14 mouse cellular contexts compared by ENCODE assay signal in the genomic region with DNA sequence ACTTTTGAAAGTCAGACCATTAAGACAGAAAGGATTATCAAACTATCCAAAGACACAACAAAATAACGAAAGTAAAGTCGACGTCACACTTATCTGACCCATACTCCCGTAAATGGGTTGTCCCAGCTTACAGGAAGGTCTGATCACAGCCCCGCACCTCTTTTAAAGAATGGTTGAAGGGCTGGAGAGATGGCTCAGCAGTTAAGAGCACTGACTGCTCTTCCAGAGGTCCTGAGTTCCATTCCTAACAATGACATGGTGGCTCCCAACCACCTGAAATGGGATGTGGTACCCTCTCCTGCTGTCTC. TPM values are rescaled to one million over a fixed set of nuclear protein-coding genes. Genes with fewer than 3 reads are reported as not detected.
A peak's percentile ranks its signal among the peaks of the same experiment; 100 is the strongest.
DNase-seq lines count a peak whose midpoint lies in the region; TF ChIP-seq lines count a peak whose summit lies in the region.
"Had no signal": no experiment of that assay in that cellular context is flagged by ENCODE, and none has a peak within 500 bp of the region (broad histone marks: within the 10 kb centered on the region; RNA-seq: fewer than 3 reads in every experiment).

No protein-coding gene starts in this region.

- TF ChIP-seq RAD21 in MEL (IDR thresholded peaks at IDR 0.05; ENCODE audit: low read depth, low read length), result no peak

- peak; percentile 8 for DNase-seq in testis, postnatal 14 days (ENCODE audit: low spot score)
- DNase-seq in testis, postnatal 10 days (ENCODE audit: low spot score), result no peak
- DNase-seq in MEL (ENCODE audit: low read depth, low spot score), result peak; percentile 3
- peak; percentile 90 for DNase-seq in induced T-regulatory cell, adult 2 months (ENCODE audit: low read depth)
- DNase-seq in gastrocnemius, postnatal 36 days, result no peak
- no peak for DNase-seq in left cerebral cortex, postnatal 25 days (ENCODE audit: low spot score in 2 of 2)
- DNase-seq: cerebellum, postnatal 14 days; gastrocnemius, adult 2 months; lung, adult 18-20 months had no signal

- no peaks in the 10 kb centered on the region for H3K4me1 ChIP-seq in MEL (ENCODE audit: control insufficient read depth in 1 of 2, insufficient read depth in 2 of 2, low read length in 2 of 2)
- H3K4me1 ChIP-seq in small intestine, adult 2 months (ENCODE audit: control insufficient read depth, insufficient read depth, insufficient read length, low read length), result peaks cover 10% of the 10 kb centered on the region; the same call in 1 of the 2 replicates

- WGBS in small intestine, adult 2 months, result 40% methylated on average over 5 of the region's 5 CpGs

- no peaks in the 10 kb centered on the region for H3K36me3 ChIP-seq in MEL (ENCODE audit: control insufficient read depth in 1 of 2, insufficient read depth in 2 of 2, low read length in 2 of 2)
- no peaks in the 10 kb centered on the region for H3K36me3 ChIP-seq in small intestine, adult 2 months (ENCODE audit: control insufficient read depth, insufficient read depth, low read length)
- H3K36me3 ChIP-seq: heart, embryonic 10.5 days; kidney, embryonic 15.5 days had no signal

- H3K4me3 ChIP-seq in MEL (ENCODE audit: control insufficient read depth in 1 of 2, insufficient read depth in 1 of 2, low read depth in 2 of 2, low read length in 2 of 2), result peak overlapping the region in 1 of 2 experiments; percentile 43; a peak in 2 of 4 replicates
- peak overlapping the region; percentile 14; the same call in 1 of the 2 replicates for H3K4me3 ChIP-seq in small intestine, adult 2 months (ENCODE audit: low read depth, low read length)
- H3K4me3 ChIP-seq: forebrain, embryonic 13.5 days; gastrocnemius, adult 2 months; heart, embryonic 10.5 days; kidney, embryonic 15.5 days; layer of hippocampus, adult 2 months had no signal

- no peak for TF ChIP-seq CTCF in MEL (IDR thresholded peaks at IDR 0.05 in 2 of 3, conservative IDR thresholded peaks at IDR 0.05 in 1 of 3; ENCODE audit: control insufficient read depth in 1 of 3, insufficient read depth in 1 of 3, low read depth in 2 of 3, low read length in 3 of 3, poor library complexity in 1 of 3, severe bottlenecking in 1 of 3)
- TF ChIP-seq CTCF in small intestine, adult 2 months (IDR thresholded peaks at IDR 0.05; ENCODE audit: extremely low read depth, insufficient read length, insufficient replicate concordance, low read depth, low read length), result no peak

- no peaks in the 10 kb centered on the region for H3K27me3 ChIP-seq in MEL (ENCODE audit: control insufficient read depth in 1 of 2, insufficient read depth in 2 of 2, low read length in 2 of 2)
- no peaks in the 10 kb centered on the region for H3K27me3 ChIP-seq in small intestine, adult 2 months (ENCODE audit: control insufficient read depth, insufficient read depth, low read length)
- H3K27me3 ChIP-seq: forebrain, embryonic 13.5 days; kidney, embryonic 15.5 days had no signal

- H3K9me3 ChIP-seq in MEL (replicated peaks; ENCODE audit: insufficient read depth, low read length), result no peaks in the 10 kb centered on the region
- H3K9me3 ChIP-seq: forebrain, embryonic 13.5 days; heart, embryonic 10.5 days; kidney, embryonic 15.5 days had no signal

- no peak for TF ChIP-seq EP300 in MEL (IDR thresholded peaks at IDR 0.05; ENCODE audit: low read depth in 1 of 2, low read length in 2 of 2)

- H3K79me2 ChIP-seq in MEL (ENCODE audit: control insufficient read depth, insufficient read depth, low read length, poor library complexity), result no peaks in the 10 kb centered on the region

- H3K27ac ChIP-seq in MEL (ENCODE audit: control insufficient read depth, low read depth, low read length), result no peak overlapping the region
- H3K27ac ChIP-seq in small intestine, adult 2 months (ENCODE audit: insufficient read depth, low read depth, low read length), result peak overlapping the region; percentile 82
- H3K27ac ChIP-seq: forebrain, embryonic 13.5 days; gastrocnemius, adult 2 months; heart, embryonic 10.5 days; kidney, embryonic 15.5 days; layer of hippocampus, adult 2 months had no signal

- intact Hi-C loops in gastrocnemius, postnatal 36 days (cut with DNase I), result no loop called here
- intact Hi-C loops in left cerebral cortex, postnatal 25 days (cut with DNase I), result no loop called here

- TF ChIP-seq POLR2A in MEL (IDR thresholded peaks at IDR 0.05; ENCODE audit: control insufficient read depth in 1 of 2, insufficient read depth in 1 of 2, low read depth in 1 of 2, low read length in 2 of 2, poor library complexity in 1 of 2), result no peak
- no peak for TF ChIP-seq POLR2A in small intestine, adult 2 months (IDR thresholded peaks at IDR 0.05; ENCODE audit: low read depth, low read length)

- no peak overlapping the region for H3K9ac ChIP-seq in MEL (ENCODE audit: control insufficient read depth, low read depth, low read length, poor library complexity, severe bottlenecking)
- H3K9ac ChIP-seq: forebrain, embryonic 13.5 days; kidney, embryonic 15.5 days had no signal

TF ChIP-seq in MEL, 35 proteins besides CTCF, POLR2A, EP300 and RAD21:
- no peak for TF ChIP-seq MEF2A (IDR thresholded peaks at IDR 0.05; ENCODE audit: extremely low read depth, insufficient replicate concordance, low read depth, low read length, poor library complexity, severe bottlenecking)
TF ChIP-seq in MEL: peak in this region for 0.

RNA-seq across cellular contexts. Expression of a gene that starts 39.3 kb away (rescaled TPM):
- not detected in 2 replicates for total RNA-seq in MEL (2012; rRNA removed)
- not detected for polyA plus RNA-seq in MEL (2012; ENCODE audit: insufficient read depth in 1 of 2, insufficient read length in 2 of 2, low read depth in 1 of 2, low replicate concordance in 2 of 2, missing spikeins in 1 of 2)
- 5.2 and 24.2 TPM in 2 replicates for polyA plus RNA-seq in small intestine, adult 2 months (2012; rRNA removed)
- total RNA-seq in gastrocnemius, postnatal 36 days (2021), result under 1 TPM; 0.20 to 0.79 TPM
- total RNA-seq in left cerebral cortex, postnatal 25 days (2021), result under 1 TPM in 1 of 2 experiments, not detected in 1; 0.07 TPM

Comparison
In these comparisons a context has a peak if more than half of its experiments do, and no peak if none do; other contexts are left out.
1. DNase-seq: peak in testis, postnatal 14 days (single experiment), MEL (single experiment) and induced T-regulatory cell, adult 2 months (single experiment); none in testis, postnatal 10 days (single experiment), gastrocnemius, postnatal 36 days (0 of 2) and left cerebral cortex, postnatal 25 days (0 of 2).